Mouse (Mus musculus) urinary bladder, adult 2 months (tissue): Measurements from ENCODE around the gene H2-Aa. TPM values are rescaled to one million over a fixed set of nuclear protein-coding genes. Genes with fewer than 3 reads are reported as not detected.

ENCODE experiments used
- polyA plus RNA-seq: library from polyadenylated mRNA; depleted of rRNA; stranded (reverse); fragments of >200 nt; gene quantifications from 2 replicates; pipeline ENCODE4 v1.2.3, GENCODE M21; 2012; rRNA removed

Gene H2-Aa
- polyA plus RNA-seq, 1 experiment = 281 TPM

Other genes with a start within 250 kb of the H2-Aa start
- gene Col11a2, start 248.4 kb downstream of the H2-Aa start, polyA plus RNA-seq = 0.99 and 1.8 TPM in 2 replicates
- 1.7 and 2.1 TPM in 2 replicates for gene H2-Oa, start 195.5 kb downstream of the H2-Aa start, polyA plus RNA-seq
- gene H2-DMa, start 168.3 kb downstream of the H2-Aa start, polyA plus RNA-seq = 30.0 and 31.9 TPM in 2 replicates
- 135 and 154 TPM in 2 replicates for gene Brd2, start 165.2 kb downstream of the H2-Aa start, polyA plus RNA-seq
- gene H2-DMb2, start 144.5 kb downstream of the H2-Aa start, polyA plus RNA-seq = 4.1 and 4.9 TPM in 2 replicates
- gene H2-DMb1, start 134.8 kb downstream of the H2-Aa start, polyA plus RNA-seq = 22.4 and 22.8 TPM in 2 replicates
- gene Tap1, start 100.3 kb downstream of the H2-Aa start, polyA plus RNA-seq = 29.5 and 40.1 TPM in 2 replicates
- 34.7 and 37.4 TPM in 2 replicates for gene Psmb9, start 100.1 kb downstream of the H2-Aa start, polyA plus RNA-seq
- gene Psmb8, start 90.1 kb downstream of the H2-Aa start, polyA plus RNA-seq = 81.2 and 88.3 TPM in 2 replicates
- gene Tap2, start 84.3 kb downstream of the H2-Aa start, polyA plus RNA-seq = 37.9 and 42.4 TPM in 2 replicates
- 2.7 and 5.0 TPM in 2 replicates for gene H2-Ob, start 48.9 kb downstream of the H2-Aa start, polyA plus RNA-seq
- gene H2-Ab1, start 30.1 kb downstream of the H2-Aa start, polyA plus RNA-seq = 251 and 267 TPM in 2 replicates
- 248 and 252 TPM in 2 replicates for gene H2-Eb1, start 18.0 kb upstream of the H2-Aa start, polyA plus RNA-seq
- 0.09 and 0.18 TPM in 2 replicates for gene H2-Eb2, start 37.8 kb upstream of the H2-Aa start, polyA plus RNA-seq
- 0.28 and 0.40 TPM in 2 replicates for gene Btnl2, start 67.0 kb upstream of the H2-Aa start, polyA plus RNA-seq
- not detected in 2 replicates for gene Btnl1, start 89.3 kb upstream of the H2-Aa start, polyA plus RNA-seq
- gene BC051142, start 111.0 kb upstream of the H2-Aa start, polyA plus RNA-seq = 1.2 and 1.6 TPM in 2 replicates
- gene Btnl4, start 189.5 kb upstream of the H2-Aa start, polyA plus RNA-seq = 0.04 TPM in 1 of 2 replicates, not detected in the other
- gene Btnl6, start 229.5 kb upstream of the H2-Aa start, polyA plus RNA-seq = not detected in 2 replicates